Mouse (Mus musculus) hindbrain, embryonic 14.5 days (tissue): ENCODE data around the gene Alg9. TPM values are rescaled to one million over a fixed set of nuclear protein-coding genes. Genes with fewer than 3 reads are reported as not detected.
A peak's percentile ranks its signal among the peaks of the same experiment; 100 is the strongest.

Experiments used
- ATAC-seq: fragments of 200-750 bp; cut with Nextera tagmentation; 2 replicates; pipeline ENCODE4 v1.8.0; 2017; ENCODE audit warnings: moderate number of reproducible peaks, mild to moderate bottlenecking, moderate TSS enrichment, moderate library complexity; ENCODE audit not compliant: low FRiP score
- DNase-seq: peaks from one replicate; pipeline ENCODE4 v3.0.0-alpha.2; 2015; ENCODE audit warnings: low spot score
- H3K27ac ChIP-seq: fragments of 300-500 bp; sonication (generic); 2 replicates; pipeline ENCODE4 v1.5.1; 2014; ENCODE audit warnings: mild to moderate bottlenecking, moderate library complexity
- H3K27me3 ChIP-seq: fragments of 300-500 bp; sonication (generic); 2 replicates; pipeline ENCODE4 v1.6.1; 2014; ENCODE audit warnings: mild to moderate bottlenecking, low read length, mixed read lengths; ENCODE audit not compliant: control insufficient read depth, insufficient read depth
- H3K36me3 ChIP-seq: fragments of 300-500 bp; sonication (generic); replicated peaks from 2 replicates; pipeline ENCODE4 v1.6.1; 2014; ENCODE audit not compliant: control insufficient read depth, insufficient read depth
- H3K4me1 ChIP-seq: fragments of 300-500 bp; sonication (generic); replicated peaks from 2 replicates; pipeline ENCODE4 v1.6.1; 2014; ENCODE audit warnings: antibody characterized with exemption, low read length, mixed read lengths; ENCODE audit not compliant: control insufficient read depth, insufficient read depth
- H3K4me2 ChIP-seq: fragments of 300-500 bp; sonication (generic); replicated peaks from 2 replicates; pipeline ENCODE4 v1.6.1; 2014; ENCODE audit warnings: mild to moderate bottlenecking, moderate library complexity
- H3K4me3 ChIP-seq: fragments of 300-500 bp; sonication (generic); replicated peaks from 2 replicates; pipeline ENCODE4 v1.5.1; 2014; ENCODE audit warnings: mild to moderate bottlenecking, low read length
- H3K9ac ChIP-seq: fragments of 300-500 bp; sonication (generic); 2 replicates; pipeline ENCODE4 v1.6.1; 2014
- H3K9me3 ChIP-seq: fragments of 300-500 bp; sonication (generic); 2 replicates; pipeline ENCODE4 v1.6.1; 2016; ENCODE audit warnings: low read length; ENCODE audit not compliant: control insufficient read depth
- whole genome bisulfite sequencing: fragments of 180-500 bp; shearing (Covaris S2); extraction: QIAGEN DNeasy Blood & Tissue Kit; methylation state at CpG from one replicate; pipeline ENCODE4 v1.1.7; 2014; 5-methylcytosine and 5-hydroxymethylcytosine counted together
- polyA plus RNA-seq: library from polyadenylated mRNA; unstranded; fragments of >200 nt; fragmentation: Nextera tagmentation; extraction: Ambion mirVana; gene quantifications from 2 replicates; pipeline ENCODE4 v1.2.1, GENCODE M21; 2014

Alg9 gene
- polyA plus RNA-seq, 1 experiment from 2014 or later = 63.4 TPM

- H3K27ac ChIP-seq = peak overlapping the region; percentile 88; the same call in 1 of the 2 replicates
- peak overlapping the region; percentile 94 for H3K9ac ChIP-seq
- no peaks in the 10 kb centered on the region for H3K9me3 ChIP-seq
- no peak for DNase-seq
- no peak for ATAC-seq
- H3K27me3 ChIP-seq = no peaks in the 10 kb centered on the region
- peaks cover 20% of the 10 kb centered on the region for H3K36me3 ChIP-seq
- peak overlapping the region; percentile 81; the same call in 1 of the 2 replicates for H3K4me3 ChIP-seq
- peak overlapping the region; percentile 66 for H3K4me2 ChIP-seq
- WGBS = 73% methylated on average over 4 of the region's 4 CpGs
- H3K4me1 ChIP-seq = peaks cover 23% of the 10 kb centered on the region
Observed at GRCm38 (mm10) chr9:50774026-50774462, 775 bp upstream of the Alg9 start.

- peak overlapping the region; percentile 81 for H3K4me3 ChIP-seq
- peaks cover 20% of the 10 kb centered on the region for H3K4me1 ChIP-seq
- H3K9ac ChIP-seq = peak overlapping the region; percentile 94
- DNase-seq = peak; percentile 33
- H3K27ac ChIP-seq = peak overlapping the region; percentile 88
- H3K36me3 ChIP-seq = peaks cover 37% of the 10 kb centered on the region
- H3K4me2 ChIP-seq = peak overlapping the region; percentile 66
- H3K27me3 ChIP-seq = no peaks in the 10 kb centered on the region
- peak; percentile 74 for ATAC-seq
- 1% methylated on average over 30 of the region's 30 CpGs for WGBS
- H3K9me3 ChIP-seq = no peaks in the 10 kb centered on the region
Observed at GRCm38 (mm10) chr9:50775662-50776126, 875 bp downstream of the Alg9 start.

- H3K4me3 ChIP-seq = peak overlapping the region; percentile 81
- H3K9me3 ChIP-seq = no peaks in the 10 kb centered on the region
- ATAC-seq (no peak), DNase-seq (no peak)
- H3K9ac ChIP-seq = peak overlapping the region; percentile 94
- peaks cover 43% of the 10 kb centered on the region for H3K36me3 ChIP-seq
- H3K27me3 ChIP-seq = no peaks in the 10 kb centered on the region
- peaks cover 20% of the 10 kb centered on the region for H3K4me1 ChIP-seq
- WGBS = 77% methylated on average over 11 of the region's 11 CpGs
- H3K27ac ChIP-seq = peak overlapping the region; percentile 88
- peak overlapping the region; percentile 66 for H3K4me2 ChIP-seq
Observed at GRCm38 (mm10) chr9:50776162-50776760, 1.4 kb downstream of the Alg9 start.

- Histone ChIP-seq H3K4me2 (no peak overlapping the region), H3K4me1 (no peaks in the 10 kb centered on the region), H3K9me3 (no peaks in the 10 kb centered on the region), H3K36me3 (peaks cover 91% of the 10 kb centered on the region), H3K27me3 (no peaks in the 10 kb centered on the region), H3K9ac (no peak overlapping the region), H3K4me3 (no peak overlapping the region), H3K27ac (no peak overlapping the region)
- 77% methylated on average over 2 of the region's 2 CpGs for WGBS
- ATAC-seq = no peak
- DNase-seq = no peak
Observed at GRCm38 (mm10) chr9:50782155-50782554, 7.3 kb downstream of the Alg9 start.

- ATAC-seq (no peak), DNase-seq (no peak)
- peaks cover 87% of the 10 kb centered on the region for H3K36me3 ChIP-seq
- H3K4me1 ChIP-seq = no peaks in the 10 kb centered on the region
- WGBS = 94% methylated on average over 3 of the region's 3 CpGs
- H3K9me3 ChIP-seq = no peaks in the 10 kb centered on the region
- no peaks in the 10 kb centered on the region for H3K27me3 ChIP-seq
- H3K4me3 ChIP-seq = no peak overlapping the region
- H3K9ac ChIP-seq = no peak overlapping the region
- H3K4me2 ChIP-seq = no peak overlapping the region
- H3K27ac ChIP-seq = no peak overlapping the region
Observed at GRCm38 (mm10) chr9:50795266-50795665, 20.4 kb downstream of the Alg9 start.

- Histone ChIP-seq H3K36me3 (peaks cover 88% of the 10 kb centered on the region), H3K9me3 (no peaks in the 10 kb centered on the region), H3K4me3 (no peak overlapping the region), H3K27me3 (no peaks in the 10 kb centered on the region), H3K9ac (no peak overlapping the region), H3K4me2 (no peak overlapping the region), H3K4me1 (no peaks in the 10 kb centered on the region), H3K27ac (no peak overlapping the region)
- DNase-seq (no peak), ATAC-seq (no peak)
- WGBS = 92% methylated on average over 8 of the region's 8 CpGs
Observed at GRCm38 (mm10) chr9:50796776-50797175, 22.0 kb downstream of the Alg9 start.

GRCm38 (mm10) chr9:50797641-50798040 is 22.8 kb downstream of the Alg9 start:
- WGBS = 97% methylated on average over 7 of the region's 7 CpGs
- H3K4me1 ChIP-seq = no peaks in the 10 kb centered on the region
- peaks cover 88% of the 10 kb centered on the region for H3K36me3 ChIP-seq
- no peak overlapping the region for H3K27ac ChIP-seq
- no peak overlapping the region for H3K9ac ChIP-seq
- no peak overlapping the region for H3K4me2 ChIP-seq
- no peaks in the 10 kb centered on the region for H3K9me3 ChIP-seq
- DNase-seq = no peak
- ATAC-seq = no peak
- H3K27me3 ChIP-seq = no peaks in the 10 kb centered on the region
- no peak overlapping the region for H3K4me3 ChIP-seq

- peaks cover 89% of the 10 kb centered on the region for H3K36me3 ChIP-seq
- H3K9me3 ChIP-seq = no peaks in the 10 kb centered on the region
- no peak for ATAC-seq
- H3K27ac ChIP-seq = no peak overlapping the region
- no peak overlapping the region for H3K9ac ChIP-seq
- H3K4me3 ChIP-seq = no peak overlapping the region
- no peaks in the 10 kb centered on the region for H3K27me3 ChIP-seq
- no peak for DNase-seq
- no peaks in the 10 kb centered on the region for H3K4me1 ChIP-seq
- H3K4me2 ChIP-seq = no peak overlapping the region
- WGBS = 90% methylated on average over 5 of the region's 5 CpGs
Observed at GRCm38 (mm10) chr9:50798368-50798767, 23.5 kb downstream of the Alg9 start.

GRCm38 (mm10) chr9:50800985-50801384 is 26.2 kb downstream of the Alg9 start:
- Histone ChIP-seq H3K27ac (no peak overlapping the region), H3K27me3 (no peaks in the 10 kb centered on the region), H3K36me3 (peaks cover 91% of the 10 kb centered on the region), H3K4me2 (no peak overlapping the region), H3K4me3 (no peak overlapping the region), H3K4me1 (no peaks in the 10 kb centered on the region), H3K9me3 (no peaks in the 10 kb centered on the region), H3K9ac (no peak overlapping the region)
- no peak for ATAC-seq
- WGBS = 73% methylated on average over 2 of the region's 2 CpGs
- peak; percentile 31 for DNase-seq
